Mouse (Mus musculus): Measurements from ENCODE around the gene Gpr55. TPM values are rescaled to one million over a fixed set of nuclear protein-coding genes. Genes with fewer than 3 reads are reported as not detected.

The Gpr55 gene
- total RNA-seq, 1 experiment, result 0.18 TPM

DNA sequence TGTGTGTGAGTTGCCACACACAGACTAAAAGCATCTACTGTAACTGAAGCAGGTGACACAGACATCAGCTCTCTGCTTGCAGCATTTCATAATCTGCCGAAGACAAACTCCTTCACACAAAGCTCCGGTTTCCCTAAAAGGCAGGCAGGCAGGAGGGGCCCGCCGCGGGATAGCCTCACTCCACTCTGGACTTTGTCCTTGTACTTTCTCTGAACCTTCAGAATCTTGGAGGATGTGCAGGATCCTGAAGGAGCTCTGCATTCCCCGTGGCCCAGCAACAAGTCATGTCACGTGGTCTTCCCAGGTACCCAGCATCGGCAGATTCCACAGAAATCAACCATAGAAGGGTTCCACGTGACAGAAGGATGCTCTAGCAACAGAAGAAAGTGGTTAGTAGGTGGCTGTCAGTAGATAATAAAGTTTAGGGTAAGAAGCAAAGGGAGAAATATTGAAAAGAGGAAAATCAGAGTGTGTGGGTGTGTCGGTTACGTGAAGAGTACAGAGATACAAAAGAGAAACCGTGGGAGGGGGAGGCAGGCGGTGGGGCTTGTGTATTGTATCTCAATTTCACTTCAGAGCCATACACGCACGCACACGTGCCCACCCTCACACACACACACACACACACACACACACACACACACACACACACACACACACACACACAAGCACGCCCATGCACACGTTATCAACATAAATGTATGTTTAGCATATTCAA lies 39.2 kb upstream of the Gpr55 start:
- TF ChIP-seq ZNF384 (IDR thresholded peaks at IDR 0.05; ENCODE audit: low read depth, low read length), result no peak
- TF ChIP-seq CHD2 (IDR thresholded peaks at IDR 0.05; ENCODE audit: low read depth, low read length), result no peak
- no peak for TF ChIP-seq ZC3H11A (IDR thresholded peaks at IDR 0.05; ENCODE audit: borderline replicate concordance, low read depth, low read length)
- no peak for TF ChIP-seq MAFK (IDR thresholded peaks at IDR 0.05; ENCODE audit: insufficient read depth, low read depth, low read length)
- no peak for TF ChIP-seq HCFC1 (IDR thresholded peaks at IDR 0.05; ENCODE audit: borderline replicate concordance, insufficient read depth, low read length)
- H3K4me1 ChIP-seq (ENCODE audit: control insufficient read depth in 2 of 2, insufficient read depth in 2 of 2, low read length in 2 of 2, poor library complexity in 1 of 2), result no peaks in the 10 kb centered on the region
- in situ Hi-C loops (cut with MboI; ENCODE audit: low sequenced_read_pairs in 2 of 2, unreplicated experiment in 2 of 2), result no loop called here
- DNase-seq (ENCODE audit: low read depth, low spot score), result no peak
- H3K9me3 ChIP-seq (ENCODE audit: control insufficient read depth, insufficient read depth, low read depth, low read length), result no peaks in the 10 kb centered on the region
- H3K27ac ChIP-seq (ENCODE audit: insufficient read depth, low read depth, low read length, poor library complexity, severe bottlenecking), result no peak overlapping the region
- H3K36me3 ChIP-seq (ENCODE audit: control insufficient read depth, insufficient read depth, low read length, poor library complexity, severe bottlenecking), result no peaks in the 10 kb centered on the region
- no peak overlapping the region for H3K9ac ChIP-seq (ENCODE audit: insufficient read depth, low read depth, low read length, poor library complexity, severe bottlenecking)
- H3K4me3 ChIP-seq (ENCODE audit: insufficient read depth in 1 of 2, low read depth in 1 of 2, low read length in 2 of 2, poor library complexity in 1 of 2, severe bottlenecking in 1 of 2), result no peak overlapping the region

DNA sequence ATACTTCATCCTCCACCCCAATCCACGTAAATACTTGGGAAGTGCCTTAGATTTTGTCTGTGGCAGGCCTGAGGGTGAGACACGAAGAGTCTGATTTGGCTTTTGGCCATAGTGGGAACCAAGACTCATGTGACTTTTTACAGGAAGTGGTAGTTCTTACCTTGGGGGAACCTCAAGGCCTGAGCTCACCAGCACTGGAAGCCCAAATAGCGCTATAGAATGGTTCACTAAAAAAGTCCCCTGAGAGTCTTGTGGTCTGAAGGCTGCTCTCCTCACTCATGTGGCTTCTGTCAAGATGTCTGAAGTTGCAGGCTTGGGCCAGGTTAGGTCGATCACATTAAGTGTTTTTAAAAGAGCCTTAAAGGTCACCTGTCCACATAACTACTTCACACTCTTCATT lies 37.2 kb upstream of the Gpr55 start:
- Histone ChIP-seq H3K9me3 (ENCODE audit: control insufficient read depth, insufficient read depth, low read depth, low read length) (no peaks in the 10 kb centered on the region), H3K4me1 (ENCODE audit: control insufficient read depth in 2 of 2, insufficient read depth in 2 of 2, low read length in 2 of 2, poor library complexity in 1 of 2) (peaks cover 4 to 5% of the 10 kb centered on the region in 2 experiments; a peak in 3 of 4 replicates), H3K27ac (ENCODE audit: insufficient read depth, low read depth, low read length, poor library complexity, severe bottlenecking) (no peak overlapping the region), H3K9ac (ENCODE audit: insufficient read depth, low read depth, low read length, poor library complexity, severe bottlenecking) (no peak overlapping the region), H3K36me3 (ENCODE audit: control insufficient read depth, insufficient read depth, low read length, poor library complexity, severe bottlenecking) (no peaks in the 10 kb centered on the region), H3K4me3 (ENCODE audit: insufficient read depth in 1 of 2, low read depth in 1 of 2, low read length in 2 of 2, poor library complexity in 1 of 2, severe bottlenecking in 1 of 2) (no peak overlapping the region)
- DNase-seq (ENCODE audit: low read depth, low spot score), result no peak
- TF ChIP-seq HCFC1 (IDR thresholded peaks at IDR 0.05; ENCODE audit: borderline replicate concordance, insufficient read depth, low read length) (no peak), MAFK (IDR thresholded peaks at IDR 0.05; ENCODE audit: insufficient read depth, low read depth, low read length) (no peak), CHD2 (IDR thresholded peaks at IDR 0.05; ENCODE audit: low read depth, low read length) (no peak), ZNF384 (IDR thresholded peaks at IDR 0.05; ENCODE audit: low read depth, low read length) (no peak), ZC3H11A (IDR thresholded peaks at IDR 0.05; ENCODE audit: borderline replicate concordance, low read depth, low read length) (no peak)
- in situ Hi-C loops (cut with MboI; ENCODE audit: low sequenced_read_pairs in 2 of 2, unreplicated experiment in 2 of 2), result no loop called here

DNA sequence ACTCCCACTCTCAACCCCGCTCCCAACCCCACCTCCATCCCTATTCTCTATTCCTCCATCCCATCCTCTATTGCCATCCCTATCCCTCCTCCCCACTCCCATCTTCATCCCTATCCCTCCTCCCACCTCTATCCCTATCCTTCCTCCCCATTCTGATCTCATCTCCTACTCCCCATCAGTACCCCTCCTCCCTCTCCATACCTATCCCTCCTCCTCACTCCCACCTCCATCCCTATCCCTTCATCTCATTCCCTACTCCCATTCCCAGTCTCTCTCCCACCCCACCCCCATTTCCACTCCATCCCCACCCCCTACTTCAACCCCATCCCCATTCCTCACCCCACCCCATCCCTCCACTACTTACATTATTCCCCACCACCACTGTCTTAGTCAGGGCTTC lies 36.4 kb upstream of the Gpr55 start:
- H3K9me3 ChIP-seq (ENCODE audit: control insufficient read depth, insufficient read depth, low read depth, low read length), result no peaks in the 10 kb centered on the region
- peaks cover 4 to 5% of the 10 kb centered on the region in 2 experiments; a peak in 3 of 4 replicates for H3K4me1 ChIP-seq (ENCODE audit: control insufficient read depth in 2 of 2, insufficient read depth in 2 of 2, low read length in 2 of 2, poor library complexity in 1 of 2)
- H3K9ac ChIP-seq (ENCODE audit: insufficient read depth, low read depth, low read length, poor library complexity, severe bottlenecking), result no peak overlapping the region
- no peak for DNase-seq (ENCODE audit: low read depth, low spot score)
- in situ Hi-C loops (cut with MboI; ENCODE audit: low sequenced_read_pairs in 2 of 2, unreplicated experiment in 2 of 2), result no loop called here
- TF ChIP-seq ZNF384 (IDR thresholded peaks at IDR 0.05; ENCODE audit: low read depth, low read length) (no peak), CHD2 (IDR thresholded peaks at IDR 0.05; ENCODE audit: low read depth, low read length) (no peak), ZC3H11A (IDR thresholded peaks at IDR 0.05; ENCODE audit: borderline replicate concordance, low read depth, low read length) (no peak), MAFK (IDR thresholded peaks at IDR 0.05; ENCODE audit: insufficient read depth, low read depth, low read length) (no peak), HCFC1 (IDR thresholded peaks at IDR 0.05; ENCODE audit: borderline replicate concordance, insufficient read depth, low read length) (no peak)
- H3K36me3 ChIP-seq (ENCODE audit: control insufficient read depth, insufficient read depth, low read length, poor library complexity, severe bottlenecking), result no peaks in the 10 kb centered on the region
- H3K27ac ChIP-seq (ENCODE audit: insufficient read depth, low read depth, low read length, poor library complexity, severe bottlenecking), result no peak overlapping the region
- no peak overlapping the region for H3K4me3 ChIP-seq (ENCODE audit: insufficient read depth in 1 of 2, low read depth in 1 of 2, low read length in 2 of 2, poor library complexity in 1 of 2, severe bottlenecking in 1 of 2)

DNA sequence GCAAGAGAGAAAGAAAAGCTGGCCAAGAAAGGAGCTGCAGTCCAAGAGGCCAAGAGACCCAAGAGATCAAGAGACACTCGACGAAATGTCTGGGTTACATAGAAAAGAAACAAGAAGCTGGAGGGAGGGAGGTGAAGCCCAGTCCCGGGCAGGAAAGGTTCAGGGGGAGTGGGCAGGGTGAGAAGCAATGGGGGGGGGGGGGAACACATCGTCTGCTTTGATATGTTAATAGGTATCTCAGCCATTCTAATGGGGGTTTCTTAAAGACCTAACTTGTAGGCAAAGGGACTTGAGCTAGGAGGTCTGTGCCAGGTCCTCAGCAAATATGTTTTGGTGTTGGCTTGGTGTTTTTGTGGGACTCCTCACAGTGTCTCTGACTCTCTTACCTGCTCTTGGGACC lies 32.7 kb upstream of the Gpr55 start:
- Histone ChIP-seq H3K27ac (ENCODE audit: insufficient read depth, low read depth, low read length, poor library complexity, severe bottlenecking) (no peak overlapping the region), H3K4me3 (ENCODE audit: insufficient read depth in 1 of 2, low read depth in 1 of 2, low read length in 2 of 2, poor library complexity in 1 of 2, severe bottlenecking in 1 of 2) (no peak overlapping the region)
- in situ Hi-C loops (cut with MboI; ENCODE audit: low sequenced_read_pairs in 2 of 2, unreplicated experiment in 2 of 2), result no loop called here

More for the DNA sequence above, 32.7 kb upstream of the Gpr55 start:
- Histone ChIP-seq H3K9ac (ENCODE audit: insufficient read depth, low read depth, low read length, poor library complexity, severe bottlenecking) (no peak overlapping the region), H3K4me1 (ENCODE audit: control insufficient read depth in 2 of 2, insufficient read depth in 2 of 2, low read length in 2 of 2, poor library complexity in 1 of 2) (peaks cover 5 to 6% of the 10 kb centered on the region in 2 experiments; a peak in 3 of 4 replicates), H3K9me3 (ENCODE audit: control insufficient read depth, insufficient read depth, low read depth, low read length) (no peaks in the 10 kb centered on the region), H3K36me3 (ENCODE audit: control insufficient read depth, insufficient read depth, low read length, poor library complexity, severe bottlenecking) (no peaks in the 10 kb centered on the region)
- TF ChIP-seq MAFK (IDR thresholded peaks at IDR 0.05; ENCODE audit: insufficient read depth, low read depth, low read length), result no peak
- TF ChIP-seq CHD2 (IDR thresholded peaks at IDR 0.05; ENCODE audit: low read depth, low read length), result no peak
- no peak for TF ChIP-seq ZNF384 (IDR thresholded peaks at IDR 0.05; ENCODE audit: low read depth, low read length)
- TF ChIP-seq HCFC1 (IDR thresholded peaks at IDR 0.05; ENCODE audit: borderline replicate concordance, insufficient read depth, low read length), result no peak
- no peak for TF ChIP-seq ZC3H11A (IDR thresholded peaks at IDR 0.05; ENCODE audit: borderline replicate concordance, low read depth, low read length)
- DNase-seq (ENCODE audit: low read depth, low spot score), result peak; percentile 25

Data from ES-E14 (cell line).